Mouse (Mus musculus): ENCODE measurements around the gene Tspan3. TPM values are rescaled to one million over a fixed set of nuclear protein-coding genes. Genes with fewer than 3 reads are reported as not detected.

The Tspan3 gene
- polyA plus RNA-seq, 1 experiment from 2014 or later, result 399 TPM

GRCm38 (mm10) chr9:56196921-56197320, 31.6 kb upstream of the Tspan3 start:
- no peak for ATAC-seq (ENCODE audit: insufficient read depth, low FRiP score)
- H3K36me3 ChIP-seq (ENCODE audit: control insufficient read depth, insufficient read depth, low read length), result no peaks in the 10 kb centered on the region
- H3K4me1 ChIP-seq (ENCODE audit: control insufficient read depth, insufficient read depth, low read length), result 0 out of 2 replicates have a peak, but pooled peaks cover 6% of the 10 kb centered on the region
- WGBS, result 71% methylated on average over 4 of the region's 4 CpGs
- no peaks in the 10 kb centered on the region for H3K9me3 ChIP-seq (replicated peaks; ENCODE audit: control insufficient read depth, low read length)
- no peak overlapping the region for H3K27ac ChIP-seq (ENCODE audit: low read length)
- H3K9ac ChIP-seq (ENCODE audit: low read length), result no peak overlapping the region
- no peaks in the 10 kb centered on the region for H3K27me3 ChIP-seq (ENCODE audit: control insufficient read depth, insufficient read depth, low read length)
- no peak overlapping the region for H3K4me2 ChIP-seq (ENCODE audit: low read depth, low read length)
- H3K4me3 ChIP-seq (replicated peaks; ENCODE audit: low read length), result no peak overlapping the region

- H3K9me3 ChIP-seq (replicated peaks; ENCODE audit: control insufficient read depth, low read length), result no peaks in the 10 kb centered on the region
- H3K4me1 ChIP-seq (ENCODE audit: control insufficient read depth, insufficient read depth, low read length), result no peaks in the 10 kb centered on the region
- no peak overlapping the region for H3K27ac ChIP-seq (ENCODE audit: low read length)
- WGBS, result 63% methylated on average over 3 of the region's 3 CpGs
- no peak for ATAC-seq (ENCODE audit: insufficient read depth, low FRiP score)
- no peaks in the 10 kb centered on the region for H3K36me3 ChIP-seq (ENCODE audit: control insufficient read depth, insufficient read depth, low read length)
- H3K9ac ChIP-seq (ENCODE audit: low read length), result no peak overlapping the region
- H3K27me3 ChIP-seq (ENCODE audit: control insufficient read depth, insufficient read depth, low read length), result no peaks in the 10 kb centered on the region
- no peak overlapping the region for H3K4me3 ChIP-seq (replicated peaks; ENCODE audit: low read length)
- H3K4me2 ChIP-seq (ENCODE audit: low read depth, low read length), result no peak overlapping the region
Observed at GRCm38 (mm10) chr9:56195193-56195592, 29.9 kb upstream of the Tspan3 start.

- Histone ChIP-seq H3K9me3 (replicated peaks; ENCODE audit: control insufficient read depth, low read length) (no peaks in the 10 kb centered on the region), H3K9ac (ENCODE audit: low read length) (no peak overlapping the region), H3K4me2 (ENCODE audit: low read depth, low read length) (no peak overlapping the region), H3K36me3 (ENCODE audit: control insufficient read depth, insufficient read depth, low read length) (no peaks in the 10 kb centered on the region), H3K27ac (ENCODE audit: low read length) (no peak overlapping the region), H3K4me3 (replicated peaks; ENCODE audit: low read length) (no peak overlapping the region), H3K4me1 (ENCODE audit: control insufficient read depth, insufficient read depth, low read length) (no peaks in the 10 kb centered on the region), H3K27me3 (ENCODE audit: control insufficient read depth, insufficient read depth, low read length) (no peaks in the 10 kb centered on the region)
- no peak for ATAC-seq (ENCODE audit: insufficient read depth, low FRiP score)
- WGBS, result 63% methylated on average over 11 of the region's 11 CpGs
Observed at GRCm38 (mm10) chr9:56191498-56192455, 26.5 kb upstream of the Tspan3 start.

- ATAC-seq (ENCODE audit: insufficient read depth, low FRiP score), result no peak
Observed at GRCm38 (mm10) chr9:56180118-56180781, 15.0 kb upstream of the Tspan3 start.

GRCm38 (mm10) chr9:56179416-56180117, 14.3 kb upstream of the Tspan3 start:
- ATAC-seq (ENCODE audit: insufficient read depth, low FRiP score), result no peak
- Histone ChIP-seq H3K4me2 (ENCODE audit: low read depth, low read length) (no peak overlapping the region), H3K9ac (ENCODE audit: low read length) (no peak overlapping the region), H3K4me3 (replicated peaks; ENCODE audit: low read length) (no peak overlapping the region), H3K9me3 (replicated peaks; ENCODE audit: control insufficient read depth, low read length) (no peaks in the 10 kb centered on the region), H3K27ac (ENCODE audit: low read length) (no peak overlapping the region), H3K27me3 (ENCODE audit: control insufficient read depth, insufficient read depth, low read length) (no peaks in the 10 kb centered on the region), H3K36me3 (ENCODE audit: control insufficient read depth, insufficient read depth, low read length) (no peaks in the 10 kb centered on the region), H3K4me1 (ENCODE audit: control insufficient read depth, insufficient read depth, low read length) (no peaks in the 10 kb centered on the region)
- 72% methylated on average over 6 of the region's 6 CpGs for whole genome bisulfite sequencing

More at GRCm38 (mm10) chr9:56180118-56180781, 15.0 kb upstream of the Tspan3 start:
- Histone ChIP-seq H3K27ac (ENCODE audit: low read length) (no peak overlapping the region), H3K4me3 (replicated peaks; ENCODE audit: low read length) (no peak overlapping the region), H3K9ac (ENCODE audit: low read length) (no peak overlapping the region), H3K4me1 (ENCODE audit: control insufficient read depth, insufficient read depth, low read length) (no peaks in the 10 kb centered on the region), H3K4me2 (ENCODE audit: low read depth, low read length) (no peak overlapping the region), H3K9me3 (replicated peaks; ENCODE audit: control insufficient read depth, low read length) (no peaks in the 10 kb centered on the region), H3K36me3 (ENCODE audit: control insufficient read depth, insufficient read depth, low read length) (no peaks in the 10 kb centered on the region), H3K27me3 (ENCODE audit: control insufficient read depth, insufficient read depth, low read length) (no peaks in the 10 kb centered on the region)
- 41% methylated on average over 8 of the region's 8 CpGs for WGBS

- no peak for ATAC-seq (ENCODE audit: insufficient read depth, low FRiP score)
- Histone ChIP-seq H3K27me3 (ENCODE audit: control insufficient read depth, insufficient read depth, low read length) (no peaks in the 10 kb centered on the region), H3K27ac (ENCODE audit: low read length) (no peak overlapping the region), H3K9ac (ENCODE audit: low read length) (no peak overlapping the region), H3K36me3 (ENCODE audit: control insufficient read depth, insufficient read depth, low read length) (no peaks in the 10 kb centered on the region), H3K4me3 (replicated peaks; ENCODE audit: low read length) (no peak overlapping the region), H3K4me1 (ENCODE audit: control insufficient read depth, insufficient read depth, low read length) (no peaks in the 10 kb centered on the region), H3K9me3 (replicated peaks; ENCODE audit: control insufficient read depth, low read length) (no peaks in the 10 kb centered on the region), H3K4me2 (ENCODE audit: low read depth, low read length) (no peak overlapping the region)
- WGBS, result 78% methylated on average over 4 of the region's 4 CpGs
Observed at GRCm38 (mm10) chr9:56177354-56177753, 12.1 kb upstream of the Tspan3 start.

GRCm38 (mm10) chr9:56175316-56175715, 10.0 kb upstream of the Tspan3 start:
- Histone ChIP-seq H3K4me2 (ENCODE audit: low read depth, low read length) (no peak overlapping the region), H3K4me3 (replicated peaks; ENCODE audit: low read length) (no peak overlapping the region), H3K9me3 (replicated peaks; ENCODE audit: control insufficient read depth, low read length) (no peaks in the 10 kb centered on the region), H3K27me3 (ENCODE audit: control insufficient read depth, insufficient read depth, low read length) (no peaks in the 10 kb centered on the region), H3K9ac (ENCODE audit: low read length) (no peak overlapping the region), H3K36me3 (ENCODE audit: control insufficient read depth, insufficient read depth, low read length) (no peaks in the 10 kb centered on the region), H3K27ac (ENCODE audit: low read length) (no peak overlapping the region), H3K4me1 (ENCODE audit: control insufficient read depth, insufficient read depth, low read length) (no peaks in the 10 kb centered on the region)
- WGBS, result 85% methylated on average over 3 of the region's 3 CpGs
- no peak for ATAC-seq (ENCODE audit: insufficient read depth, low FRiP score)

GRCm38 (mm10) chr9:56167690-56168089, 2.4 kb upstream of the Tspan3 start:
- Histone ChIP-seq H3K9ac (ENCODE audit: low read length) (no peak overlapping the region), H3K36me3 (ENCODE audit: control insufficient read depth, insufficient read depth, low read length) (no peaks in the 10 kb centered on the region), H3K27ac (ENCODE audit: low read length) (no peak overlapping the region), H3K4me3 (replicated peaks; ENCODE audit: low read length) (no peak overlapping the region), H3K4me1 (ENCODE audit: control insufficient read depth, insufficient read depth, low read length) (0 out of 2 replicates have a peak, but pooled peaks cover 6% of the 10 kb centered on the region), H3K4me2 (ENCODE audit: low read depth, low read length) (no peak overlapping the region), H3K27me3 (ENCODE audit: control insufficient read depth, insufficient read depth, low read length) (no peaks in the 10 kb centered on the region), H3K9me3 (replicated peaks; ENCODE audit: control insufficient read depth, low read length) (no peaks in the 10 kb centered on the region)
- WGBS, result 69% methylated on average over 6 of the region's 6 CpGs
- no peak for ATAC-seq (ENCODE audit: insufficient read depth, low FRiP score)

Measured in stomach, embryonic 16.5 days (tissue).